Mouse (Mus musculus): Measurements from ENCODE around the gene Rims1.

Rims1 gene

DNA sequence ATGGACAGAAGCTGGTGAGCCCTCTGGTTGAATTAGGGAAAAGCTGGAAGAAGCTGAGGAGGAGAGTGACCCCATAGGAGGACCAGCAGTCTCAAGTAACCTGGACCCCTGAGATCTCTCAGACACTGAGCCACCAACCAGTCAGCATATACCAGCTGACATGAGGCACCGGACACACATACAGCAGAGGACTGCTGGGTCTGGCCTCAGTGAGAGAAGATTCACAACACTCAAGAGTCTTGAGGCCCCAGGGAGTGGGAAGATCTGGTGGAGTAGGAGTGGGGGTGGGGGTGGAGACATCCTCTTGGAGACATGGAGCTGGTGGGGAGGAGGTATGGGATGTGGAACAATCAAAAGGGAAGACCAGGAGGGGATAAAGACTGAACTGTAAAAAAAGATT lies 233.1 kb downstream of the Rims1 start:
- no peak for DNase-seq

GRCm38 (mm10) chr1:22546273-22546672 lies 259.5 kb downstream of the Rims1 start:
- DNase-seq: no peak

- DNase-seq: no peak
Measured at GRCm38 (mm10) chr1:22538129-22538528, 267.7 kb downstream of the Rims1 start.

DNA sequence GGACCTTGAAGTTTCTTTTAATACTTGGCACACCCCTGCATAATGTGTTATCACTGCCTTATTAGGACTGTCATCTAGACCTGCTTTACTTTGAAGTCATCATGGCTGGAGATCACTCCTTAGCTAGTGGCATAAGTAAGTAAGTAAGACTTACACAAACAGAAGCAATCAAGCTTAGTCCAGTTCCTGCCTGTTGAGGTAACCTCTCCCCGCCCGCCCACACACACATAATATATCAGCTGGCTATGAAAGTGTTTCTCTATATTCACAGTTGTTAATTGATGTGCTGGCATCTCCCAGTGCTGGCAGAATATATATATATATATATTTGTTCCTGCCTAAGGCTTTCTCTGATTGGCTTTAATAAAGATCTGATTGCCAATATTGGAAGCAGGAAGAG lies 269.0 kb downstream of the Rims1 start:
- no peak for DNase-seq

- no peak for DNase-seq
Measured at GRCm38 (mm10) chr1:22535049-22535448, 270.7 kb downstream of the Rims1 start.

DNA sequence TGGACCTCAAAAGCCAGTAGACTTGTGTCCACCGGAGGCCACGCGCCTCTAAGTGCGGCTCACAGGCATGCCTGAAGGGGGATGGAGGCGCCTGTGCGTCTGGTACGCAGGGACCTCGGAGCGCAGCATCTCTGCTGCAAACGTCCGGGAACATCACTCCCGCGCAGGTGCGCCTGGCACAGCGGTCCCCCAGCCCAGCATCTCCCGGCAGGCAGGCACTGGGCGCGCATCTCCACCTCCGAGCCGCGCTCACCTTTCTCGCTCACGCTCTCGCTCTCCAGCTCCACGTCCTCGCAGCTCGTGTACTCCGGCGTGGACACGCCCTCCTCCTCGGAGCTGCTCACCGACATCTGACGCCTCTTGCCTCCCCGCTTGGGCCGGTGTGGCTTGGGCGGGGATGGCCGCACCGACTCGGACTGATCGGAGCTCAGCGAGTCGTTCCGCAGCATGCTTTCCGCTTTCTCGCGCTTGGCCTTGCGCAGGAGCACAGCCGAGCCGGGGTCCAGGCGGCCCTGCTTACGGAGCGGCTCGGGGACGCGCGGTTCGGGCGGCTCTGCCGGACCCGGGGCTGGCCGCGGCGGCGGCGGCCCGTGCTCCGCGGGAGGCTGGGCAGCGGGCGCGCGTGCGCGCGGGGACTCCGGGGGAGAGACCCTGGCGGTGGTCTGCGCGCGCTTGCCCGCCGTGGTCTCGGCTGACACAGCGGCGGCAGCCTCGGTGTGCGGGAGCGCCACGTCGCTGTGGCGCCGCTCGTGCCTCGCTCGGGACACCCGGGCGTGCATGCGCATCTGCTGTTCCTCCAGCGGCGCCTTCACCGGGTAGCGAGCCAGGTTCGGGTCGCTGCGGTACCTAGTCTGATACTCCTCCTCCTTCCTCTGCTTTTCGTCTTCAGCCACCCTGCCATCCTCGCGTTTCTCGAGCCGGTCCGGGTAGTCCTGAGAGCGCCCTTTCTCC lies 272.4 kb downstream of the Rims1 start:
- DNase-seq: peak; percentile 47 to 61

DNA sequence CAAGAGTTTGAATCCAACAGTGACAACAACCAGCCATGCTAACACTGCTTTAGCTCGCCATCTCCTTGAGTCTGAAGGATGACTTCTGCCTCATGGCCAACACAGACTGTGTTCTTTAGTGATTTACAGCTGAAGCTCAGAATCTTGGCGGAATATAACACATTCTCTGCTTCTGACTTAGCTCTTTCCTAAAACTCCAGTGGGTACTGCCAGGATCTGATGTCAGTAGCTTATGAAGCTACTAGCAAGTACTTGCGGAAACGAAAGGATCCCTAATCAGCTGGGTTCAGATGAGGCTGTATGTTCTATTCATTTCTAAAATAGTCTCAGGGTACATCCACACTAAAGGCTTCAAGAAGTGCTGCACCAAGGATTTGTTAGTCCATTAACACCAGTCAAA lies 290.7 kb downstream of the Rims1 start:
- no peak for DNase-seq

DNA sequence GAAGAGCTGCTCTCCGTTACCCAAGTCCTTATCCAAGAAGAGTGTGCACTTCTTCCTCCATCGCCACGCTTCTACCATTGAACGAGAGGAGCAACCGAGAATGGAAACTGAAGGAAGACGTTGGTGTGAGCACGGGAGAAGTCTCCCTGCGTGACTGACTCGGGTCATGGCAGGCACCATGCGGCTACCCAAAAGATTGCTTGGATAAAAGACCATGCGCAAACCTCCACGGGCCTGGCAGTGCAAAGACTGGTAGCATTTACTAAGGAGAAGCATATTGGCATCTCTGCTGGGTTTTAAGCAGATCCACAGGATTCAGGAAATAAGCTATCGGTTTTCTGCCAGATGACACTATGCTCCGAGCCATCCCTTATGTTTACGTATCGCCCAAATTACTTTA lies 293.4 kb downstream of the Rims1 start:
- DNase-seq: no peak

DNA sequence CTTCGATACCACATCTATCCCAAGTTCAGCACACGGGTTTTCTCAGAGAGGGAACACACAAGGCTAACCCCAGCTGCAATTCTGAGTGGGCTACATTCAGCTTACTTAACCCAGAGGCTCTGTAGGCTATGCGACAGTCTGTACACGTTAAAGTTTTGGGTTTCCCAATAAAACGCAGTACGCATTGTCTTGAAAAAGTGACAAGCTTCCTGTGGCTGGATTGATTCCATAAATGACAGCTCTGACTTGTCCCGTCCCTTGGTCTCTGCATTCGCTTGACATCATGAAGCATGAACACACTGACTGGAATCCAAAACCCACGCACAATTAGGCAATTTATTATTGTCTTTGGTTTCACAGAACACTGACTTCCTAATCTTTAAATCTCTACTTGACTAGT lies 294.2 kb downstream of the Rims1 start:
- no peak for DNase-seq

- no peak for DNase-seq
Measured at GRCm38 (mm10) chr1:22508735-22509615, 296.8 kb downstream of the Rims1 start.

GRCm38 (mm10) chr1:22487270-22487864 lies 318.4 kb downstream of the Rims1 start:
- peak in 1 of 2 experiments; percentile 5 for DNase-seq

GRCm38 (mm10) chr1:22476220-22476619 lies 329.6 kb downstream of the Rims1 start:
- no peak for DNase-seq

- no peak for DNase-seq
Measured at GRCm38 (mm10) chr1:22467033-22467432, 338.8 kb downstream of the Rims1 start.

GRCm38 (mm10) chr1:22466597-22466996 lies 339.2 kb downstream of the Rims1 start:
- DNase-seq: no peak

DNA sequence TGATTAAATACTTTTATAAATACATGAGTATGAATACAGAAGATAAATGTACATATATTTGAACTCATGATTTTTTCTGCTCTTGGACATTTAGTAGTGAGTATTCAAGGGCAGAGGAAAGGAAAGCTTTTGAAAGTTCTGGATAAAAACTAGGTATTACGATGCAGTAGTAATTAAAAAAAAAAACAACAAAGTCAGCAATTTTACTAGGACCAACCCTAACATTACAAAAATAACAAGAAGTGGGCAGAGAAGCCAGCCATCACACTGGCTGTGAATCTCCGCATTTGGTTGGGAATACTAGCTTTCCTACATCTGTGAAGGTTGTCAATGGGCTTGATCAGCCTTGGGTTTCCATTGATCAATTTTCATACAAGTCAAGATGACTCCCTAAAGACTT lies 381.8 kb downstream of the Rims1 start:
- DNase-seq: no peak

GRCm38 (mm10) chr1:22422102-22422501 lies 383.7 kb downstream of the Rims1 start:
- no peak for DNase-seq

GRCm38 (mm10) chr1:22410173-22410572 lies 395.6 kb downstream of the Rims1 start:
- DNase-seq: no peak

GRCm38 (mm10) chr1:22386361-22386760 lies 419.4 kb downstream of the Rims1 start:
- DNase-seq: peak; percentile 39 to 47

- no peak for DNase-seq
Measured at GRCm38 (mm10) chr1:22377652-22378051, 428.1 kb downstream of the Rims1 start.

DNA sequence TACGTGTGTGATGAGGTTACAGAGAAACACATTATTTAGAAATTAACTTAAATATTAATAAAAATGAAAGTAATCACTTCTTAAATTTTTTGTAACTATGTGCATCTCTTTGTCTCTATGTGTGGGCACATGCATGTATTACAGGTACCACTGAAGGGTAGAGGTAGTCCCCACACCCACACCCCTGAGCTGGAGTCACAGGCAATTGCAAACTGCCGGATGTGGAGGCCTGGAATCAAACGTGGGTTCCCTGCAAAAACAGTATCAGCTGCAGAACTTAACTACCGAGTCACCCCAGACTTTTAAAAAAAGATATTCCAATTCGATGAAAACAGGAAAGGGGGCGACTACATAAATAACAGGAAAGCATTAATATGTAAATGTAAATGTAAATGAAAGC lies 428.7 kb downstream of the Rims1 start:
- DNase-seq: no peak

GRCm38 (mm10) chr1:22356209-22356608 lies 449.6 kb downstream of the Rims1 start:
- no peak for DNase-seq

DNA sequence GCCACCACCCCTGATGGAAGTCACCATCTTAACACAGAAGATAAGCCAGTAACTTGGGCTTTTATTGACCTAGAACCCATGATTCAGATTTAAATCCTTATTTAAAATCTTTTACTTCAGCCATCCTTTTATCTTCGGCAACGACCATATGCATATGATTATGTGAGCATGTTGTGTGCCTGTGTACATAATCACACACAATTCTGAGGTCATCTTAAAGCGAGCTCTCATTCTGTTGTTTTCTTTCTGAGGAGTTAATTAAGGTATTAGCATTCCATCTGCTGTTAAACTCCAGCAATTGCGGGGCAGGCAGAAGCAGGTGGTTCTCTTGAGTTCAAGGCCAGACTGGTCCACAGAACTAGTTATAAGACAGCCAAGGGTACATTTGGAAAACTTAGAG lies 452.1 kb downstream of the Rims1 start:
- DNase-seq: no peak

- DNase-seq: no peak
Measured at GRCm38 (mm10) chr1:22338914-22339313, 466.9 kb downstream of the Rims1 start.
